Mouse (Mus musculus): ENCODE measurements around the gene Naglu.

Naglu gene

DNA sequence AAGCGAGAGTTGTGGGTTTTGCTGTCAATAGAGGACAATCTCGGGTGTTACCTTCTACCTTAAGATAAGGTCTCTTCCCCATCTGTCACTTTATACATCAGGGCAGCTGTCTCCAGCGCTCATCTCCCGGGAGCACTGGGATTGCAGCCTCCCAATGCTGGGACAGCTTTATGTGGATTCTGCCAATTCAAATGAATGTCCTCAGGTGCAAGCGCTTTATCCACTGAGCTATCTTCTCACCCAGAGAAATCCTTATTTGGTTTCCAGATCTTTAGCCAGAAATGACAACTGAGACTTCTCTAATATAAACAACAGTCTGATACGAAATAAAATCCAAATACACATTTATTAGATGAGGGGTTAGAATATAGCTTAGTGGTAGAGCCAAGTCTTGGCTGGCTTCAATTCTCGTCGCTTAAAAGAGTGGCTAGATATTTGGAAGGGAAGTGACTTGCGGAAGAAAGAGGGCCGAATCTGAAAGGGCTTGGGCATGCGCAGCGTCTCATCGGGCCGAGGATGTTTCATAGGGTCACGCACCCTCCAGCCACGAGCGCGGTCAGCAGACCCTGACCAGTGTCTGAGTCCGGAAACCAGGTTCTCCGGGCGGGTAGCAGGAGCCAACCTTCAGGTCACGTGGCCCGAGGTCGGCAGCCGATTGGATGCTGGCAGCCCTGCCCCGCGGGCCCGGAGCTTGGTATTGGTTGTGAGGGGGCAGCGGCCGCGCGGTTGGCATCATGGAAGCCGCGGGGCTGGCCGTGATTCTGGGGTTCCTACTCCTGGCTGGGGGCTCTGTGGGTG is at the start of gene Naglu:
Gene Naglu, plus strand, starts transcription at position 622 of the 798 bp plus-strand sequence.
- peak; percentile 94 for DNase-seq (ENCODE audit: low read depth, low spot score)

DNA sequence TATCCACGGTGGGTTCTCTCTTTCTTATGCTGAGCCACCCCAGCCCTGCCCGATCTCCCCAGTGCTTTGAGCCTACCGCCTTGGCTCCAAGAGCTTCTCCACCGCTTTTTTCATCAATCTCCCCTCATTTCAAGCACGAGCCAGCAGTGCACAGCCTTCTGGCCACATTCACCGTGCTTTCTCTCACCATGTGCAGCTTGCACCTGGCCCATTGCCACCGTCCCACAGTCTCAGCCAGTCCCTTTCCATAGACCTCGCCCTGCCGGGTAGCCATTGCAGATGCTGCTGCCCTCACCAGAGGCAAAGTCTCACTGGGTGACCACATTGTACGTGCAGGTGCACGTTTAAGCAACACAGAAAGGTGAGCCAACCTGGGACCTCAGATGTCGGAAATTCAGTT is 46.4 kb upstream of the Naglu start:
- DNase-seq (ENCODE audit: low read depth, low spot score), result no peak

DNA sequence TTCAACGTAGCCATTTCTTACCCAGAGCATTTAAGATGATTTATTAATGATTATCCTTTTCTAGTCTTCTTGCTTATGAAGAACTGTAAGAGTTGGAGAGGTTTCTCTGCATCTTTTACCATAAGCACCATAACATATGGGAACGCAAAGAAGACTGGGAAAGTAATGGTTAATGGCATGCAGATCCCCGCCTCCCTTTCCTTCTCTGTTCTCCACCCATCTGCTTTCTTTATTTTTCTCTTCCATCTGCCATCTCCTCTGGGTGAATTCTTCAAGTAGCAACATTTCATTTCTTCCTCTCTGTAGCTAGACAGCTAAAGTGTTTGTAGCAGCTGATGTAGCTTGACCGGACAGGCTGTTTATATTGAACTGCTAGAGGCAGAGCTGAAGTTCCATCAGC is 45.8 kb upstream of the Naglu start:
- no peak for DNase-seq (ENCODE audit: low read depth, low spot score)

DNA sequence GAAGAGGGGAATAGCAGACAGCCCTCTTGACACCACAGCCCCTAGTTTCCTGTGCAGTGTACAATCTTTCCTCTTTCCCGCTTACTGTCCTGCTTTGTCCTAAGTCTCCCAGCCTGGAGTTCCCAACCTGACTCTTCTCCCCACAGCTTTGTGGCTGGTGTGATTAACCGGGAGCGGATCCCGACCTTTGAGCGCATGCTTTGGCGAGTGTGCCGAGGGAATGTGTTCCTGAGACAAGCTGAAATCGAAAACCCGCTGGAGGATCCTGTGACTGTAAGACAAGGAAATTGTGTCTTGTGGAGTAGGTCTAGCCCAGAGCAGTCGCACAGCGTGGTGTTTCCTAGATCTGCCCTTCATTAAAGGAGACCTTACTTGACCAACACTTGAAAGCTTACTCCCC is 42.7 kb upstream of the Naglu start:
- no peak for DNase-seq (ENCODE audit: low read depth, low spot score)

DNA sequence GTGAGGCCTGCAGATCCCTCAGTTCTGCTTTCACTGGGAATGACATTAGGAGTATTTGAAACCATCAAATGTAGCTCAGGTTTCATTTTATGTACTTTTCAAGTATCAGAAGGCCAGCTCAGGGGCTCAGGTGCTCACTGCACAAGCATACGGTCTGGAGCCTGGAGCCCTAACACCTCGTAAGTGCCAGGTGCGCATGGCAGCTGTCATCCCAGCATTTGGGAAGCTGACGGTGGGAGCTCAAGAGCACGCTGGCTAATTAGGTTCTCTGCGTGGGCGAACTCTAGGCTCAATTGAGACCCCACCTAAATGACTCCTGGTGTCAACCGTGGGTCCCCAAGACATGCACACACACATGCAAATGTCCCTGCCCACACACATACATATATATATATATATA is 40.5 kb upstream of the Naglu start:
- no peak for DNase-seq (ENCODE audit: low read depth, low spot score)

DNA sequence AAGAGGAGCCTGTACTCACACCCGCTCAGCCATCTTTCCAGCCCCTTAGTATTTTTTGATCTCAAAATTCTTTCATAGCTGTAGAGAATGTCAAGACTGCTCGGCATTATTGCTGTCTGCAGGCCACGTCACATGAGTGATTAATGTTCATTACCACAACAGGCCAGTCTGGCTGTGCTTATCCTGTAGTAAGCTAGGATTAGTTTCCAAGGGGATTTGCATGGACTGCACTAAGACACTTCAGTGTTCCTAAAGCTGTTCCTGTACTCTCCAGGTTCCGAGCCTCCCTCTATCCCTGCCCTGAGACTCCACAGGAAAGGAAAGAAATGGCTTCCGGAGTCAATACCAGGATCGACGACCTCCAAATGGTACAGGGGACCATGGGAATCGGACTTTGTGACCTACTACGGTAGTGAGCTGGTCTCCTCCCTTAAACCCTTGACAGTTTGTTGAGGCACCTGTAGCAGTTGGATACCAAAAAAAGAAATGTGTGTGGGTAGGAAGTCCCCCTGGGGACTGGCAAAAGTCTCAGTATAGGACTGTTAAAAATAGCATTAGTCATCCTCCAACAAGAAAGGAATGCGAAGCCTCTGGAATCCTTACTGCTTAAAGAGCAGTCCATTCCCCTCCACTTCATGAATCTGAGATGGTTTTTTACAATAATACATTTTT is 39.5 kb upstream of the Naglu start:
- DNase-seq (ENCODE audit: low read depth, low spot score), result peak; percentile 82

DNA sequence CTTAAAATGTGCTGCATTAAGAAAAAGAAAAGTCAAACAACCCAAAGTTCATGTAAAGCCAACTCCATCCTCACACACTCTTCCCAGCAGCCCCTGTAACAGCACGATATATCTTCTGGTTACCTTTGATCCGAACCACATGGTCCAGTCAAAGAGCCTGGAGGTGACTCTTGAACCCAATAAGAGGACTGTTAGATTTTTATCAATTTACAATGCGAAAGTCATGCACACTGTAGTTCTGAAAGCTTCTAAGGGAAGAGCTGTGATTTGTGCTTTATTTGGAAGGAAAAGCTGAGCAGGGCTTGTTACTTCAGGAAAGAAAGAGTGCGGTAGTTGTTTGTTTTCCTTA is 39.0 kb upstream of the Naglu start:
- DNase-seq (ENCODE audit: low read depth, low spot score), result peak; percentile 4

DNA sequence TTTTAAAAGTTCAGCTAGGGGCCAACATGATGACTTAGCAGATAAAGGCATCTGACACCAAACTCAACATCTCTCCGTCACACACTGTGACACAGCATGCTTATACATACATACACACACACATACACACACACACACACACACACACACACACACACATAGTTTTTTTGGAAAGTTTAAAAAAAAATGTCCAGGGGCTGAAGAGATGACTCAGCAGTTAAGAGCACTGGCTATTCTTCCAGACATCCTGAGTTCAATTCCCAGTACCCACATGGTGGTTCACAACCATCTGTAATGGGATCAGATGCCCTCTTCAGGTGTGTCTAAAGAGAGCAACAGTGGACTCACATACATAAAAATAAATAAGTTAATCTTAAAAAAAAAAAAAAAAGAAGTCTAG is 38.3 kb upstream of the Naglu start:
- no peak for DNase-seq (ENCODE audit: low read depth, low spot score)

DNA sequence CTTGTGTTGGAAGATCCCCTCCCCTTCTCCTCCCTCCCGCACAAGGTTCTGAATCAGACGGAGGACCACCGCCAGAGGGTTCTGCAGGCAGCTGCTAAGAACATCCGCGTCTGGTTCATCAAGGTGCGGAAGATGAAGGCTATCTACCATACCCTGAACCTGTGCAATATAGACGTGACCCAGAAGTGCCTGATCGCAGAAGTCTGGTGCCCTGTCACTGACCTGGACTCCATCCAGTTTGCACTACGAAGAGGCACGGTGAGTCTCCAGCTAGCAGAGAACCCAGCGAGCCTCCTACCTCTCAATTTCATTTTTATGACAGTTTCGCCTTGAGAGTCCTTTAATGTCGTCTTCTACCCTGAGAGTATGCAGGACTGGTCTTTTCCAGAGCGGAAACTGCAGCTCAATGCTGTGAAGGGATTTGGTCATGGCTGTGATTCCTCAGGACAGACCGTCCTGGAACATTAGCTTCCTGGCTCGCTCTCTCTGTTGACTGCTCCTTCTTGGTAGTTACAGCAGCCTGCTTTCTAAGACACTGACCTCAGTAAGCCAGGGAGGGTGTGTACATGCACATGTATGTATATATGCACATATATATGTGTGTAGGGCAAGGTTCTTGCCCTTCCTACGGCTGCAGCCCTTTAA is 35.8 kb upstream of the Naglu start:
- no peak for DNase-seq (ENCODE audit: low read depth, low spot score)

DNA sequence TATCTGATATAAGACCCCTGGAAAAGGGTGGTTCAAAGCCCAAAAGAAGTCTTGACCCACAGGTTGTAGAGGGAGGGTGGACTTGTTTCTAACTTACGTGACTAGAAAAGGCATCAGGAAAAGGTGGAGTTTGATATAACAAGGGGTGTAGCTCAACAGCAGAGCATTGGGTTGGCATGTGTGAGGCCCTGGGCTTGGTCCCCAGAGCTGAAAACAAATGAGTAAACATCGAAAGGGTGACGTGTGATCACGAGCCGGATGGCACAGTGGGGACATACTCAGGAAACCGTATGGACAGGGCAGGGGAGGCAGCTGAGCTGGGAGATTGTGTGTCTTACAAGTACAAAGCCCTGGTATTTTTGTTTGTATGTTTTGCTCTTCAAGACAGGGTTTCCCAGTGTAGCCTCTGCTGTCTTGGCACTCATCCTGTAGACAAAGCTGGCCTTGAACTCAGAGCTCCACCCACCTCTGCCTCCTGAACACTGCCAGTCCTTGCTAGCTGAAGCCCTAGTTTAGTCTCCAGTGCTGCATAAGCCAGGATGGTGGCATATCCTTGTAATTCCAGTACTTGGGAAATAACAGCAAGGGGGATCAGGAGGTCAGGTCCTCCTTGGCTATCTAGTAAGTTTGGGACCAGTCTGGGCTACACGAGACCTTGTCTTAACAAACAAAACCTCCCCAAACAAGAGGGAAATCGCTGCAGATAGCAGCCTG is 35.0 kb upstream of the Naglu start:
- DNase-seq (ENCODE audit: low read depth, low spot score), result no peak

DNA sequence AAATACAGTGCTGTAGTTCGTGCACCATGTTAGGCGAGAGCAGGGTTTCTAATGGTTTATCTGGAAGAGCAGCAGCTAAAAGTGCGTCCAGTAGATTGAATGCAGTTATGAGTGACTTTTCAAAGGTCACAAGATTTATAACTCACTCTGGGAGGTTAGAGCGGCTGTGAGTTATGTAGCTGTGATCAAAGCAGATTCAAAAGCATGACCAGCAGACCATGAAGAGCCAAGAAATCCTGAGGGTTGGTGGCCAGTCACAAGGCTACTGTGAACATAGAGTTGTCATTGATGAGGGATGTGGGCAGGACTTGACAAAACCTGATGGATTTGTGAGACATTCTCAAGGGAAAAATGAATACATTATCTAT is 34.5 kb upstream of the Naglu start:
- no peak for DNase-seq (ENCODE audit: low read depth, low spot score)

DNA sequence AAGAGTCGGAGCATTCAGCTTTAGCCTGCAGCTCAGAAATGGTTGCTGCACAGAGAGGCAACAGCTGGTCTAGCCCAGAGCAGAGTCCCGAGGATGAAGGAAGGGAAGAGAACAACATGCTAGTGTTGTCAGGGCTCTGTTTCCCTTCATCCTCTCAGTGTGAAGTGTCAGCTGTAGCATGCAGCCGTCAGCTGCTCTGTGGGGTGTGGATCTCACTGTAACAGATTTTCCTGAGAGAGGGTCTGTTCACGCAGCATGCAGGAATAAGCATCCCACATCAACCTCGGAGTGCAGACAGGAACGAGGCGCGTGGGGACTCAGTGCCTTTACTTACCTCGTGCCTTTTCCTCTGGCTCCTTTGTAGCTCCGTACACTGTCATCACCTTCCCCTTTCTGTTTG is 32.0 kb upstream of the Naglu start:
- no peak for DNase-seq (ENCODE audit: low read depth, low spot score)

DNA sequence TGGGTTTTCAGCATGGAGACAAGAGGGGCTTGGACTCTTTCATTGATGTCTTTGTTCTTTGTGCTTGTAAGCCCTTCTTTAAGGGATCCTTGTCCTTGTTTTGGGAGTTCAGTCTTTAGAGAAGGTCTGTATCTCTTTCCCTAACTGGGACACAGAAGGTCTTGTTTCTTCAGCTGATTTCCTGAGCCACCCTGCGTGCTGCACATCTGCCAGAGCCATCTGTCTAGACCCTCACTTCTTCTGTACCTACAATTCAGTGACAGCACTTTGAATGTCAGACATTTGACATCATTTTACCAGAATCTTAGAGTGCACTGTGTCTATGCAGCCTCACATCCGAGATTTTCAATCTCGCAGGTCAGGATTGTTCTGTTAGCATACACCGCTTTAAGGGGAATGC is 24.0 kb upstream of the Naglu start:
- no peak for DNase-seq (ENCODE audit: low read depth, low spot score)

DNA sequence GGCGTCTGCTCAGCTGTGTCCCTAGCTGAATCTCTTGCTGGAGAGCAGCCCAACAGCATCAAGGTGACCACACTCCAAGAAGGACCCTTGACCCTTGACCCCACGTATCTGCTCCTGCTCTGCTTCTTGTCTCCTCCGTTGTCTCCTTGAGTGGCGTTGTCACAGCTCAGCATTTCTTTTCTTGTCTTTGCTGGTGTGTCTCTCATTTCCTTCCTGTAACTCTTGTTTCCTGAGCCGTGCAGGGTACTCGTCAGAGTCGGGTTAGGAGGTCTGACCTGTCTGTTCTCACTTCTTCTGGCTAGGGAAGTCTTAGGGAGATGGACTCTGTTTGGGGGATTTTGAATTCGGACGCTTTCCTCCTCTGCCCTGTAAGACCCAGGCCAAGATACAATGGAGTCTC is 23.4 kb upstream of the Naglu start:
- DNase-seq (ENCODE audit: low read depth, low spot score), result no peak

DNA sequence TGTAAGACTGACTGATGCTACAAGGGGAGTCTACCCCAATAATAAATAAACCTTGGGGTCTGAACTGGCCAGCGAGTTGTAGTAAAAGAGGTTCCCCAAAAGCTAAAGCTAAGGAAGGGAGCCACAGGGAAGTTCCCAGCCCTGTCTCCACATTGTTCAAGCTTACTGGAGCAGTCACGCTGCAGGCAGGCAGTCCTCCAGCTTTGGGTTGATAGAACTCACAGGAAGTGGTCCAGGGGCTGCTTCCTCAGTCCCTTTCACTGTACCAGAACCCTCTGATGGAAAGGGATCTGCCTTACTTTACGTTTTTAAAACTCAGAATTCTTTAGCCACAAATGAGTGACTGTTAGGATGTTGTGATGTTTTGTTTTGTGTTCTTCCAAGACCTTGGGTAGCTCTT is 22.3 kb upstream of the Naglu start:
- no peak for DNase-seq (ENCODE audit: low read depth, low spot score)

DNA sequence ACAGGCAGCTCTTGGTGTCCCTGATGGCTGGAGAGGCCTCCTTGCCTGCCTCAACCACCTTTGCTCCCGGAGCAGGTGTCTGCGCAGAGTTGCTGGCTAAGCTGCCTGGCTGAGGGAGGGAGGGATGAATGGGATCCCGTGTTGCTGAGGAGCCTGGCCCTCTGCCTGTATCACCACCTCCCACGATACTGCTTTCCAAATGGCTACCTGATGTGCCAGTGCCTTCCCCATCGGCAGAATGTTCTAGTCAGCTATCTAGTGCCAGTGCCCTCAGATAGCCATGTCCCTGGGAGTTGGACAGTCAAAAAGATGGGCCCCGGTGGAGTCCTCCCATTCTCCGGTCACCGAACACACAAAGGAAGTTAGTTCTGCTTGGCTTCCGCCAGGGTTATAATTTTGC is 19.5 kb upstream of the Naglu start:
- no peak for DNase-seq (ENCODE audit: low read depth, low spot score)

DNA sequence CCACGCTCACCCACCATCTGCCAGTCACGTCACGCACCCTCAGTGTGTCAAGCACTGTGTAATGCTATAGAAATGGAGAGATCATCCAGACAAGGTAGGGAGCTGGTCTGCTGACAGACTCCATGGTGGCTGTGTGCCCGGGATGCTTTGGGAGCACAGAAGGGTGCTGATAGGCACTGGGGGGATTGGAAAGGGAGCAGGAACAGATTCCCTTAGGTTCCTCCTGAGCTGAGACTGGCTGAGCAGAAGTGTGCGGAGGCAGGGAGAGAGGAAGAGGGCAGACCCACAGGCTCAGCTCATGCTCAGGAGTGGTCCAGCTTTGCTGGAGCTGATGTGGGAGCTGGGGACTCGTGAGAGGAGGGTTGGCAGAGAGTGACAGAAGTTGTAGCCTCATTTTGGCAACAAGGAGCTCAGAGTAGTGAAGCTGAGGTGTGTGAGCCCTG is 18.7 kb upstream of the Naglu start:
- DNase-seq (ENCODE audit: low read depth, low spot score), result no peak

DNA sequence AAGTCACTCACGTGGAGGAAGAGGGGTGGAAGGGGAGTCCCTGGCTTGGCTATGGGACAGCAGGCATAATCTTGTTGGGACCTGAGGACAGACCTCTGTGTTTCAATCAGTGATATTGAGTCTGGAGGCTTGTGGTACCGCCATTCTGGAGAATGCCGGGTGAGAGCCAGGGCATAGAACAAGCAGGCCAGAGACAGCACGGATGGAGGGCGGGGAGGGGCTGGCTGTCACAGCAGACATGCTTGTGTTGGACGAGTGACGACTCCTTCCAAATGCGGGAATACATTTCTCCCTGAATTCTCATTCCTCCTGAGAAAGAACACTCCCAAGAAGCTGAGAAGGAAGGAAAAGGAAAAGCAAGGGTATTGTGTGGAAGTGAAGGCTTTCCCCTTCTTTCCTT is 18.2 kb upstream of the Naglu start:
- no peak for DNase-seq (ENCODE audit: low read depth, low spot score)

DNA sequence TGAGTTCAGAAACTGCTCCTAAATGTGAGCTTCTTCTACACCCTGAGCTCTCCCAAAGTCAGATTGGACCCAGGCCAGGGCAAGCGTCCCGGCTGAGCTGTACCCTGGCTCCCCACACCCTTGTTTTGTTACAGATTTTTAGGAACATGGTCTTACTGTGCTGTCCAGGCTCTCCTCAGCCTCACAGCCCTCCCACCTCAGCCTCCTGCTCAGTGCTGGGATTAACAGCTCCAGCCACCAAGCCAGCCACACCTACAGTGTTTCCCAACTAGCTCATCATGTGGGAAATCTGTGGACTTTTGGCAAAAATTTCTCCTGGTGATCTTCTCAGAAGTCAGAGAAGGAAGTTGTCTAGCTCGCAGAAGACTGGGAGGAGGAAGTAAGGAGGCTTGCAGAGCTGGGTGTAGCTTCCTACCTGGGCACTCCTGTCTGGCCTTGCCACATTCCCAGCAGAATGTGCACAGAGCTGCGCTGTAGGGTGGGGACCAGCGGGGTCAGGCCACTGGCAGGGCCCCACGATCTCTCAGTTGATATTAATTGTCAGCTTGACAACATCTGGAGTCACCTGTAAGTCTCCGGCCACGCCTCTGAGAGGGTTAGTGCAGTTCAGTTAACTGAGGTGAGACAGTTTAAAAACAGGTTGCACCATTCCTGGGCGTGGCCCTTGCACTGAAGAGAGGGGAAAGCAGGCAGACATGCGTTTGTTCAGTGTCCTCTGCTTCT is 16.9 kb upstream of the Naglu start:
- no peak for DNase-seq (ENCODE audit: low read depth, low spot score)

DNA sequence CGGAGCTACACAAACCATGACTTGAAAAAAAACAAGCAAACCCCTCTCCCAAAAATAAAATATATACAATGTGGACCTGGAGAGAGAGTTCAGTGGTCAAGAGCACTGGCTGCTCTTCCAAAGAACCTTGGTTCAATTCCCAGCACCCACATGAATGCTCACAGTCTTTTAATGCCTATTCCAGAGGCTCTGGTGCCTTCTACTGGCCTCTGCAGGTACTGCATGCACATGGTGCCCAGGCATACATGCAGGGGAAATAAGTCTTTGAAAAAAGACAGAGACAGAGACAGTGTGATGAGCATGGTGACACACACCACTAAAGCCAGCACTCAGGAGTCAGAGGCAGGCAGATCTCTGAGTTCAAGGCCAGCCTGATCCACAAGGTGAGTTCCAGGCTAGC is 15.8 kb upstream of the Naglu start:
- no peak for DNase-seq (ENCODE audit: low read depth, low spot score)

DNA sequence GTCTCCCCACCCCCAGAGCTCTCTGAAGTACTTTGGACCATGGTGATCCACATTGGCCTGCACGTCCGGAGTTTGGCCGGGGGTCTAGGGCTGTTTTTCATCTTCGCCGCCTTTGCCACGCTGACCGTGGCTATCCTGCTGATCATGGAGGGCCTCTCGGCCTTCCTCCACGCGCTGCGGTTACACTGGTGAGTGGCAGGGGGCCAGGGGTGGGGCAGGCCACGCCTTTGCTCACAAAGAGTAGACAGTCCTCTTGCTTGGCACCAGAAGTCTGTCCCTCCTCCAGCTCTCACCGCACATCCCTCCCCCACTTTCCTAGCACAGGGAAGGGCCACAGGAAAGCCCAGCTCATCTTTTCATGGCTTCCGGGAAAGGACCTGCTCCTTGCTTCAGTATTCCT is 14.4 kb upstream of the Naglu start:
- DNase-seq (ENCODE audit: low read depth, low spot score), result no peak

DNA sequence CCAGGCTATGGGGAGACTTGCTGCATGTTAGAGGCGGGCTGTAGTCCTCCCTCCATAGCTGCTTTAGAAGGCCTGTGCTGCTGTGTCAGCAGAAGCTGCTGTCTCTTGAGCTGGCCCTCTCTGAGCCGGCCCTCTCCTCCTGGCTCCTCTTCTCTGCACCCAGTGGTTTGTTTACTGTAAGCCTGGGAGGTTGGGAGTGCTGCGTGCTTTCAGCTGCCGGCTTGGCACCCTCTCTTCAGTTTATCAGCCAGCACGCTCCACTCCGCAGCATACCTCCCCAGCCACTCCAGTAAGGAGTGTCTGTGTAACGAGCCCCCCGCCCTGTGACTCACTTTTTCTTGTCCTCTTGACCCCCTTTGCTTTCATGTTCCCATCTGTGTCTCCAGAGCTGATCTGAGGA is 12.9 kb upstream of the Naglu start:
- peak; percentile 18 for DNase-seq (ENCODE audit: low read depth, low spot score)
